ENCODE assay signal across 8 mouse cellular contexts in genomic region chr11:105179523-105179922, GRCm38 (mm10). TPM values are rescaled to one million over a fixed set of nuclear protein-coding genes. Genes with fewer than 3 reads are reported as not detected.
A peak's percentile ranks its signal among the peaks of the same experiment; 100 is the strongest.
DNase-seq lines count a peak whose midpoint lies in the region; ATAC-seq and TF ChIP-seq lines count a peak whose summit lies in the region.
"Had no signal": no experiment of that assay in that cellular context is flagged by ENCODE, and none has a peak within 500 bp of the region (broad histone marks: within the 10 kb centered on the region; RNA-seq: fewer than 3 reads in every experiment).

No protein-coding gene starts in this region.

- no peak for ATAC-seq in G1E (ENCODE audit: extremely low read depth, insufficient number of reproducible peaks, low FRiP score, poor library complexity, severe bottlenecking)
- ATAC-seq in embryonic facial prominence, embryonic 12.5 days (ENCODE audit: insufficient number of reproducible peaks, insufficient read depth, low FRiP score, low TSS enrichment) = no peak
- ATAC-seq in hindbrain, embryonic 16.5 days = no peak
- ATAC-seq: activated CD4-positive, CD25-positive, alpha-beta regulatory T cell, adult 4 months had no signal

- H3K27me3 ChIP-seq in G1E (ENCODE audit: insufficient read depth, low read length) = no peaks in the 10 kb centered on the region
- no peaks in the 10 kb centered on the region for H3K27me3 ChIP-seq in embryonic facial prominence, embryonic 12.5 days
- H3K27me3 ChIP-seq in hindbrain, embryonic 16.5 days (replicated peaks; ENCODE audit: control insufficient read depth, insufficient read depth, low read length) = no peaks in the 10 kb centered on the region

- H3K4me2 ChIP-seq in embryonic facial prominence, embryonic 12.5 days (replicated peaks) = peak overlapping the region; percentile 65
- peak overlapping the region; percentile 95 for H3K4me2 ChIP-seq in hindbrain, embryonic 16.5 days (ENCODE audit: low read length)

- no peaks in the 10 kb centered on the region for H3K9me3 ChIP-seq in G1E (replicated peaks)
- H3K9me3 ChIP-seq in embryonic facial prominence, embryonic 12.5 days = no peaks in the 10 kb centered on the region
- H3K9me3 ChIP-seq in hindbrain, embryonic 16.5 days (ENCODE audit: control insufficient read depth, low read length) = no peaks in the 10 kb centered on the region

- no peak overlapping the region for H3K9ac ChIP-seq in embryonic facial prominence, embryonic 12.5 days
- no peak overlapping the region for H3K9ac ChIP-seq in hindbrain, embryonic 16.5 days (ENCODE audit: low read depth, low read length)

- DNase-seq in G1E (ENCODE audit: low spot score) = no peak
- peak; percentile 26 for DNase-seq in lung, postnatal 10 days
- DNase-seq in B cell, adult 2 months = no peak
- DNase-seq in urinary bladder, postnatal 25 days (ENCODE audit: low spot score) = no peak
- no peak for DNase-seq in cerebellum, adult 11 months

- H3K4me1 ChIP-seq in G1E (ENCODE audit: insufficient read depth, low read depth, low read length) = peaks cover 28% of the 10 kb centered on the region
- H3K4me1 ChIP-seq in embryonic facial prominence, embryonic 12.5 days = peaks cover 14% of the 10 kb centered on the region
- H3K4me1 ChIP-seq in hindbrain, embryonic 16.5 days (ENCODE audit: control insufficient read depth, insufficient read depth, low read depth, low read length) = peaks cover 19% of the 10 kb centered on the region

- TF ChIP-seq CTCF in G1E (IDR thresholded peaks at IDR 0.05; ENCODE audit: low read depth, low read length) = no peak

- peak overlapping the region; percentile 88; the same call in 1 of the 2 replicates for H3K4me3 ChIP-seq in G1E (ENCODE audit: low read depth, low read length)
- peak overlapping the region; percentile 96; the same call in 1 of the 2 replicates for H3K4me3 ChIP-seq in embryonic facial prominence, embryonic 12.5 days
- H3K4me3 ChIP-seq in hindbrain, embryonic 16.5 days (ENCODE audit: low read length) = no peak overlapping the region

- no peak overlapping the region for H3K27ac ChIP-seq in embryonic facial prominence, embryonic 12.5 days
- no peak overlapping the region for H3K27ac ChIP-seq in hindbrain, embryonic 16.5 days (ENCODE audit: low read depth, low read length)

- H3K36me3 ChIP-seq in G1E (replicated peaks) = peaks cover 38% of the 10 kb centered on the region
- peaks cover 9% of the 10 kb centered on the region for H3K36me3 ChIP-seq in embryonic facial prominence, embryonic 12.5 days
- peaks cover 4% of the 10 kb centered on the region; the same call in 1 of the 2 replicates for H3K36me3 ChIP-seq in hindbrain, embryonic 16.5 days (ENCODE audit: control insufficient read depth, insufficient read depth, low read length)

- 85% methylated on average over 4 of the region's 4 CpGs for WGBS in embryonic facial prominence, embryonic 12.5 days
- WGBS in hindbrain, embryonic 16.5 days = 70% methylated on average over 4 of the region's 4 CpGs

RNA-seq across cellular contexts. Expression of gene Tlk2, which starts 0.9 kb away (rescaled TPM):
- total RNA-seq in G1E (2014; fragmentation: Nextera tagmentation) (187 and 232 TPM in 2 replicates), G1E (2017) (95.9 and 102 TPM in 2 replicates)
- polyA plus RNA-seq in G1E (2012) = 20.4 and 23.3 TPM in 2 replicates
- polyA plus RNA-seq in embryonic facial prominence, embryonic 12.5 days (2016; fragmentation: Nextera tagmentation; extraction: Ambion mirVana) = 24.3 and 30.4 TPM in 2 replicates
- polyA plus RNA-seq in hindbrain, embryonic 16.5 days (2015; fragmentation: Nextera tagmentation; extraction: Ambion mirVana) = 12.4 and 16.7 TPM in 2 replicates

RNA-seq across cellular contexts. Expression of gene Gm10842, which starts 32.8 kb away (rescaled TPM):
- total RNA-seq in G1E (2014; fragmentation: Nextera tagmentation) = not detected in 2 replicates
- total RNA-seq in G1E (2017) = not detected in 2 replicates
- polyA plus RNA-seq in G1E (2012) = not detected in 2 replicates
- polyA plus RNA-seq in embryonic facial prominence, embryonic 12.5 days (2016; fragmentation: Nextera tagmentation; extraction: Ambion mirVana) = not detected in 2 replicates
- not detected in 2 replicates for polyA plus RNA-seq in hindbrain, embryonic 16.5 days (2015; fragmentation: Nextera tagmentation; extraction: Ambion mirVana)
- polyA plus RNA-seq: activated CD4-positive, CD25-positive, alpha-beta regulatory T cell, adult 4 months had no signal

RNA-seq across cellular contexts. Expression of gene Mettl2, which starts 53.3 kb away (rescaled TPM):
- total RNA-seq in G1E (2014; fragmentation: Nextera tagmentation) (59.2 and 62.9 TPM in 2 replicates), G1E (2017) (35.5 and 40.4 TPM in 2 replicates)
- 14.0 and 14.9 TPM in 2 replicates for polyA plus RNA-seq in G1E (2012)
- polyA plus RNA-seq in embryonic facial prominence, embryonic 12.5 days (2016; fragmentation: Nextera tagmentation; extraction: Ambion mirVana) = 51.2 and 53.3 TPM in 2 replicates
- polyA plus RNA-seq in hindbrain, embryonic 16.5 days (2015; fragmentation: Nextera tagmentation; extraction: Ambion mirVana) = 30.3 and 31.2 TPM in 2 replicates
